ENCODE assay signal across 11 mouse cellular contexts in the genomic region with DNA sequence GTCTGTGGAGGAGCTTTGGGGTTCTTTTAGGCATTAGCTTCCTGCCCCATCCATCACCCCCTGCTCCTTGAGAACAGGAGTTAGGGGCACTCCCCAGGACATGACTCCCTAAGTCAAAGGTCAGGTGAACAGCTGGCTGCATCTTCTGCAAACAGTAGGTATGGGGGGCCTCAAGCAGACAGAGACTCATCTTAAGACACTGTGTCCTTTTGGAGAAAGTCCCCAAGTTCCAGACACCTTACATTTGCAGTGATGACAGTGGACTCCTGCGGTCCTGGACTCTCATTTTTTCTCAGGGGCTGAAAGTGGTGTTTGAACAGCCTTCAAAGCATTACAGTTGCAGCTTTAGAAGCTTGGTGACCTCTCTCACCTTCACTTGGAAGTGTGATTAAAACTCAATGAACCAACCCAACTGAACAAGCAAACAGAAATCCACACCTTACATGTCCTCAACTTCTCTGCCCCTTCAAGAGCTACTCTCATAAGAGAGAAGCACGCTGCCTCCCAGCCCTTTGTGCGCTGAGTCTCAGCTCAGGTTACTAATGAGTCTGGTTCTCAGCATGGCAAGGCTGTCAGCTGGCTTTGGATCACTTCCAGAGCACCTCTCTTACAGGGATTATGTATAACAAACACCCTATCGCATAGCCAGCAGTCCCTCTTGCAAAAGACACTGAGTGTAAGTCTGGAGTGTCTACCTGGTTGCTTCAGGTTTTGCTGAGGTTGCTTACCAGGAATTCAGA.
DNase-seq lines count a peak whose midpoint lies in the region; ATAC-seq and TF ChIP-seq lines count a peak whose summit lies in the region.
"Had no signal": no experiment of that assay in that cellular context is flagged by ENCODE, and none has a peak within 500 bp of the region (broad histone marks: within the 10 kb centered on the region; RNA-seq: fewer than 3 reads in every experiment).

No protein-coding gene starts in this region.

- peak; percentile 75 for ATAC-seq in forebrain, embryonic 14.5 days
- ATAC-seq in liver, embryonic 11.5 days (replicated peaks; ENCODE audit: low FRiP score) = no peak

- no peak overlapping the region for H3K4me2 ChIP-seq in forebrain, embryonic 14.5 days (ENCODE audit: low read length)
- no peak overlapping the region for H3K4me2 ChIP-seq in liver, embryonic 11.5 days

- H3K4me1 ChIP-seq in forebrain, embryonic 14.5 days (ENCODE audit: control insufficient read depth, insufficient read depth, low read length) = 0 out of 2 replicates have a peak, but pooled peaks cover 5% of the 10 kb centered on the region
- H3K4me1 ChIP-seq in lung, adult 2 months (ENCODE audit: control insufficient read depth, insufficient read depth, low read length) = no peaks in the 10 kb centered on the region
- H3K4me1 ChIP-seq in liver, embryonic 11.5 days (replicated peaks; ENCODE audit: control insufficient read depth, insufficient read depth, low read length) = no peaks in the 10 kb centered on the region

- no peak overlapping the region for H3K9ac ChIP-seq in forebrain, embryonic 14.5 days (ENCODE audit: low read length)
- H3K9ac ChIP-seq in liver, embryonic 11.5 days (ENCODE audit: low read depth, low read length) = no peak overlapping the region

- TF ChIP-seq CTCF in lung, adult 2 months (IDR thresholded peaks at IDR 0.05; ENCODE audit: insufficient read depth, low read length) = no peak

- DNase-seq in Muller cell, postnatal 12 days (ENCODE audit: inconsistent ontology term) = peak; percentile 34
- peak; percentile 71 for DNase-seq in embryo, embryonic 10 days (ENCODE audit: low spot score)
- DNase-seq in forebrain, embryonic 14.5 days (ENCODE audit: low spot score) = peak; percentile 75
- DNase-seq in lung, adult 2 months = peak; percentile 9
- DNase-seq in layer of hippocampus, adult 9-11 months = no peak
- no peak for DNase-seq in adrenal gland, postnatal 10 days
- DNase-seq in right cerebral cortex, adult 18-20 months = no peak
- DNase-seq in liver, embryonic 11.5 days (ENCODE audit: low spot score) = no peak
- DNase-seq: cerebellum, adult 2 months; heart, postnatal 36 days; layer of hippocampus, postnatal 36 days had no signal

- H3K4me3 ChIP-seq in forebrain, embryonic 14.5 days (ENCODE audit: low read depth, low read length) = no peak overlapping the region
- no peak overlapping the region for H3K4me3 ChIP-seq in lung, adult 2 months (replicated peaks; ENCODE audit: extremely low read depth, low read depth, low read length)
- no peak overlapping the region for H3K4me3 ChIP-seq in liver, embryonic 11.5 days (ENCODE audit: low read depth, low read length)

- no peak overlapping the region for H3K27ac ChIP-seq in forebrain, embryonic 14.5 days (ENCODE audit: low read depth, low read length)
- no peak overlapping the region for H3K27ac ChIP-seq in liver, embryonic 11.5 days (ENCODE audit: low read depth, low read length)

- no peak for TF ChIP-seq POLR2A in lung, adult 2 months (IDR thresholded peaks at IDR 0.05; ENCODE audit: borderline replicate concordance, extremely low read depth, low read depth, low read length)

- whole genome bisulfite sequencing in forebrain, embryonic 14.5 days = 22% methylated on average over 4 of the region's 4 CpGs
- WGBS in lung, adult 2 months = 34% methylated on average over 4 of the region's 4 CpGs
- WGBS in liver, embryonic 11.5 days = 35% methylated on average over 4 of the region's 4 CpGs

- no peaks in the 10 kb centered on the region for H3K9me3 ChIP-seq in forebrain, embryonic 14.5 days (replicated peaks; ENCODE audit: control insufficient read depth, low read length)
- no peaks in the 10 kb centered on the region for H3K9me3 ChIP-seq in liver, embryonic 11.5 days (ENCODE audit: control insufficient read depth, low read length)

- no peaks in the 10 kb centered on the region for H3K36me3 ChIP-seq in forebrain, embryonic 14.5 days (ENCODE audit: control insufficient read depth, insufficient read depth, low read length)
- no peaks in the 10 kb centered on the region for H3K36me3 ChIP-seq in liver, embryonic 11.5 days (ENCODE audit: control insufficient read depth, insufficient read depth, low read length)

- no peaks in the 10 kb centered on the region for H3K27me3 ChIP-seq in forebrain, embryonic 14.5 days (replicated peaks; ENCODE audit: control insufficient read depth, insufficient read depth, low read length)
- H3K27me3 ChIP-seq in liver, embryonic 11.5 days (replicated peaks; ENCODE audit: control insufficient read depth, insufficient read depth, low read length) = no peaks in the 10 kb centered on the region

Comparison
In these comparisons a context has a peak if more than half of its experiments do, and no peak if none do; other contexts are left out.
1. DNase-seq: peak in Muller cell, postnatal 12 days (single experiment), embryo, embryonic 10 days (single experiment), forebrain, embryonic 14.5 days (single experiment) and lung, adult 2 months (single experiment); none in layer of hippocampus, adult 9-11 months (single experiment), adrenal gland, postnatal 10 days (single experiment), right cerebral cortex, adult 18-20 months (single experiment) and liver, embryonic 11.5 days (single experiment).